Mouse (Mus musculus): ENCODE results near the gene Ncln. TPM values are rescaled to one million over a fixed set of nuclear protein-coding genes. Genes with fewer than 3 reads are reported as not detected.

The Ncln gene
- polyA plus RNA-seq, 1 experiment = 198 TPM

DNA sequence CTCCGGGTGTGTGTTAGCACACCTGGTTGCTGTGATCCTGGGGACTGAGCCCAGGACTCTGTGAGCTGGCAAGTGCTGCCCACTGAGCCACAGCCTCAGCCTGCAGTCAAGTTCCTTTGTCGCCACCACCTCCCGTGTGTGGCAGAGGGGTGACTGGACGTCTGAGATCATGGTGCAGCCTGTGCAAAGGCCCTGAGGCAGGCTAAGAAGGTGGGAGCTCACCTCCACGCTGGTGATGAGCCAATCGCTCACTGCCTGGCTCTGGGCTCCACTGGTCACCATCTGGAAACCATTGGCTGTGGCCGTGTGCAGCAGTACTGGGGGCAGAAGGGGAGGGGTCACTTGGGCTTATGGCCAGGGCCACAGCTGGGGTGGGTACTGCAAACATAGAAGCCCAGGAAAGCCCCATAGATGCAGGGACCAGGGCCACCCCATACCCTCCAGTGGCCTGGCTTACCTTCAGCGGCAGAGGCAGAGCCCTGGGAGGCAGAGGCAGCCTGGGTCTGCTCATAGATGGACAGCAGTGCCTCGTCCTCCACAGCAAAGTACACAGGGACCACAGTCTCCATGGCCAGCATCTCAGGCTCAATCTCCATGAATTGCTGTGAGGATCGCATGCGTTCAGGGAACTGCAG is 3.5 kb downstream of the Ncln start:
- no peak for DNase-seq (ENCODE audit: low read depth in 1 of 2, low spot score in 2 of 2)
- 94% methylated on average over 11 of the region's 11 CpGs for WGBS
- peaks cover 46% of the 10 kb centered on the region for H3K36me3 ChIP-seq (ENCODE audit: control insufficient read depth, insufficient read depth, low read length)
- H3K27ac ChIP-seq (ENCODE audit: insufficient read depth, low read length) = no peak overlapping the region
- TF ChIP-seq POLR2A (IDR thresholded peaks at IDR 0.05; ENCODE audit: low read depth, low read length) (no peak), CTCF (IDR thresholded peaks at IDR 0.05; ENCODE audit: extremely low read depth, insufficient read depth, insufficient read length, insufficient replicate concordance) (no peak)
- H3K4me1 ChIP-seq (ENCODE audit: control insufficient read depth, insufficient read depth, insufficient read length) = peaks cover 15% of the 10 kb centered on the region; the same call in 1 of the 2 replicates
- no peaks in the 10 kb centered on the region for H3K27me3 ChIP-seq (ENCODE audit: control insufficient read depth, insufficient read depth, low read length)
- no peak overlapping the region for H3K4me3 ChIP-seq (ENCODE audit: extremely low read depth, insufficient read depth, insufficient read length)

DNA sequence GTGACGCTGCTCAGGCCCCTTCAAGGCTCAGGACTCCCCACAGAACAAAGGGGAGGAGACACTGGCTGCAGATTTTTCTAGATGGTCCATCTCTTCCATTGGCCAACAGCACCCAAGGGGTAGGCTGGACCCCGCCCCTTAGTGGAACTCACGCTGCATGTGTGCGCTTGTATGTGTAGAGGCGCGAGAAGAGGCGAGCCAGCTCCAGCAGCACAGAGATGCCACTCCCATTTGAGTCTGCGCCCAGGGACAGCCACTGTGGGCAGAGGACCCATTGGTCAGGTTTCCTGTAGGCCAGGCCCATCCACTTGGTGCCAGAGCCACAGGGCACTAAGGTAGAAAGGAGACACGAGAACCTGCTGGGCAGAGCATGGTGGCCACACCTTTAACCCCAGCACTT is 5.2 kb downstream of the Ncln start:
- H3K27me3 ChIP-seq (ENCODE audit: control insufficient read depth, insufficient read depth, low read length) = no peaks in the 10 kb centered on the region
- no peak overlapping the region for H3K4me3 ChIP-seq (ENCODE audit: extremely low read depth, insufficient read depth, insufficient read length)
- H3K36me3 ChIP-seq (ENCODE audit: control insufficient read depth, insufficient read depth, low read length) = peaks cover 58% of the 10 kb centered on the region
- no peak overlapping the region for H3K27ac ChIP-seq (ENCODE audit: insufficient read depth, low read length)
- H3K4me1 ChIP-seq (ENCODE audit: control insufficient read depth, insufficient read depth, insufficient read length) = peaks cover 15% of the 10 kb centered on the region; the same call in 1 of the 2 replicates
- WGBS = 94% methylated on average over 9 of the region's 9 CpGs
- DNase-seq (ENCODE audit: low read depth in 1 of 2, low spot score in 2 of 2) = no peak
- TF ChIP-seq CTCF (IDR thresholded peaks at IDR 0.05; ENCODE audit: extremely low read depth, insufficient read depth, insufficient read length, insufficient replicate concordance) = no peak
- no peak for TF ChIP-seq POLR2A (IDR thresholded peaks at IDR 0.05; ENCODE audit: low read depth, low read length)

DNA sequence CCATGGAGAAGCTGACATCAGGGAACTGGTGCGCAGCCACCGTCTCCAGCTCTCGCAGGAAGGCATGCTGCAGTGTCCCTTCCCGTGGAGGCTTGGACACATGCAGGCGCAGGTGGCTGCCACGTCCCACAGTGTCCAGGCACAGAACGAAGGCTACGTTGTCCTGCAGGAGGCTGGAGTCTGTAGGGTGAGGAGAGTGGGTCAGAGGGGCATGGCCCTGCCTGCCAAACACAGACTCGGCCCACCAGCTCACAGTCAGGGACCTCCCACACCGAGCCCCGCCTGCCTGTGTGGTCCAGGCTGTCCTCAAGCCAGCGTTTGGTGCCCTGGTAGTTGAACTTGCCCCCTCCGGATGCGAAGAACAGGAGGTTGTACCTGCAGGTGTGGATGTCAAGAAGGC is 6.3 kb downstream of the Ncln start:
- peaks cover 58% of the 10 kb centered on the region for H3K36me3 ChIP-seq (ENCODE audit: control insufficient read depth, insufficient read depth, low read length)
- WGBS = 91% methylated on average over 14 of the region's 14 CpGs
- no peaks in the 10 kb centered on the region for H3K27me3 ChIP-seq (ENCODE audit: control insufficient read depth, insufficient read depth, low read length)
- no peak overlapping the region for H3K4me3 ChIP-seq (ENCODE audit: extremely low read depth, insufficient read depth, insufficient read length)
- peaks cover 7% of the 10 kb centered on the region; the same call in 1 of the 2 replicates for H3K4me1 ChIP-seq (ENCODE audit: control insufficient read depth, insufficient read depth, insufficient read length)
- H3K27ac ChIP-seq (ENCODE audit: insufficient read depth, low read length) = no peak overlapping the region
- TF ChIP-seq POLR2A (IDR thresholded peaks at IDR 0.05; ENCODE audit: low read depth, low read length) (no peak), CTCF (IDR thresholded peaks at IDR 0.05; ENCODE audit: extremely low read depth, insufficient read depth, insufficient read length, insufficient replicate concordance) (no peak)
- DNase-seq (ENCODE audit: low read depth in 1 of 2, low spot score in 2 of 2) = no peak

DNA sequence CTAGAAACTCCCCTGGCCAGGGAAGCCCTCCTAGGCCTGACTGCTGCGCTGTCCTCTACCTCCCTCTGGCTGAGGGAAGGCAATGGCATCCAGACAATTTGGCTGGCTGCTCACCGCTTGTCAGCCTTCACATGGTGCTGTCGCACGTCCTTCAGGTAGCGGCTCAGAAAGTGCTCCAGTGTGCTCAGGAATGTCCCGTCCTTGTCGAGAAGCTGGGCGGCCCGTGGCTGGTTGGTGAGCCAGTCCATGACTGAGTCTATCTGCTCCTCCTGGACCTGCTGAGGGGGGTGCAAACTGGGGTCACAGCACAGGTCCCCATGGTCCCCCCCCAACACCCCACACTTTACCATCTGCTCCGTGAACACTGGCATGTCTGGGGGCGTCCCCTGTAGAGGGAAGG is 8.1 kb downstream of the Ncln start:
- TF ChIP-seq POLR2A (IDR thresholded peaks at IDR 0.05; ENCODE audit: low read depth, low read length) (no peak), CTCF (IDR thresholded peaks at IDR 0.05; ENCODE audit: extremely low read depth, insufficient read depth, insufficient read length, insufficient replicate concordance) (no peak)
- no peak for DNase-seq (ENCODE audit: low read depth in 1 of 2, low spot score in 2 of 2)
- 91% methylated on average over 11 of the region's 11 CpGs for WGBS
- Histone ChIP-seq H3K4me1 (ENCODE audit: control insufficient read depth, insufficient read depth, insufficient read length) (no peaks in the 10 kb centered on the region), H3K4me3 (ENCODE audit: extremely low read depth, insufficient read depth, insufficient read length) (no peak overlapping the region), H3K27me3 (ENCODE audit: control insufficient read depth, insufficient read depth, low read length) (no peaks in the 10 kb centered on the region), H3K27ac (ENCODE audit: insufficient read depth, low read length) (no peak overlapping the region), H3K36me3 (ENCODE audit: control insufficient read depth, insufficient read depth, low read length) (peaks cover 58% of the 10 kb centered on the region)

DNA sequence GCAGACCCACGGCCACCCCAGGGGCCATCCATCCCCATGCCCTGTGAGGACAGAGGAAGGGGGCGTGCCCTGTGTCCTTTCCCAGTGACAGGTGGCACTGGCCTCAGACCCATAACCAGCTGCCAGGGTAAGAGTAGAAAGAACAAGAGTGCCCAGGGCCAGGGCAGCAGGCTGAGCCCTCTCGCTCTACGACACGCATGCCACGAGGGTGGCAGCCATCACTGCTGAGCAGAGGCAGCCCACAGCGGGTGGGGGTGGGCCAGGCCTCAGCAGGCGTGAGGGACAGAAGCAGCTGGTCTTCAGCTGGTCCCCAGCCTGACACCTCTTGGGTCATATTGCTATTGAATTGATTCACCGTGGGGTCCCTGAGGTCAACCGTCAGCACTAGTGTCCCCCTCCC is 9.7 kb downstream of the Ncln start:
- peaks cover 46% of the 10 kb centered on the region for H3K36me3 ChIP-seq (ENCODE audit: control insufficient read depth, insufficient read depth, low read length)
- no peak overlapping the region for H3K4me3 ChIP-seq (ENCODE audit: extremely low read depth, insufficient read depth, insufficient read length)
- no peak for DNase-seq (ENCODE audit: low read depth in 1 of 2, low spot score in 2 of 2)
- peaks cover 5% of the 10 kb centered on the region; the same call in 1 of the 2 replicates for H3K4me1 ChIP-seq (ENCODE audit: control insufficient read depth, insufficient read depth, insufficient read length)
- H3K27ac ChIP-seq (ENCODE audit: insufficient read depth, low read length) = no peak overlapping the region
- peaks cover 8% of the 10 kb centered on the region for H3K27me3 ChIP-seq (ENCODE audit: control insufficient read depth, insufficient read depth, low read length)
- WGBS = 88% methylated on average over 10 of the region's 10 CpGs
- TF ChIP-seq POLR2A (IDR thresholded peaks at IDR 0.05; ENCODE audit: low read depth, low read length) (no peak), CTCF (IDR thresholded peaks at IDR 0.05; ENCODE audit: extremely low read depth, insufficient read depth, insufficient read length, insufficient replicate concordance) (no peak)

DNA sequence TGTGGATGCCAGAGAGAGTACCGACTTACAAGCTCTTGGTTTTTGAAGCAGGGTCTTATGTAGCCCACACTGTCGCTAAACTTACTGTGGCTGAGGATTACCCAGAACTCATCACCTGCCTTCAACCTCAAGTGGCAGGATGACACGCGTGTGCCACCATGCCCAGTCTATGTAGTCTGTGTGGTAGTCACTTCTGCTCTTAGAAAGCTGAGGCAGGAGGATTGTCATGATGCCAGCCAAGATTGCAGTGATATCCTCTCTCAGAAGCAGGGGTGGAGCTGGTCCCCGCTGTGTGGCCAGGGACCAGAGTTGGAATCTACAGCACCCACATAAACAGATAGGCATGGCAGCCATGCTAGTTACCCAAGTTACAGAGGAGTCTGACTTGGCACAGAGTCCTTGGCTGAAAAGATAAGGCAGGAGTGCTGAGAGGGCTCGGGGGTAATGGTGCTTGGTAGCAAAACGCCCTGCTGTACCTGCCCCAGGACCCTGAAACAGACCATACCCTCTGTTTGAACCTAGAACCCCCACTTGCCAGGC is 10.6 kb downstream of the Ncln start:
- Histone ChIP-seq H3K4me3 (ENCODE audit: extremely low read depth, insufficient read depth, insufficient read length) (no peak overlapping the region), H3K27me3 (ENCODE audit: control insufficient read depth, insufficient read depth, low read length) (peaks cover 8% of the 10 kb centered on the region), H3K4me1 (ENCODE audit: control insufficient read depth, insufficient read depth, insufficient read length) (peaks cover 5% of the 10 kb centered on the region; the same call in 1 of the 2 replicates), H3K27ac (ENCODE audit: insufficient read depth, low read length) (no peak overlapping the region), H3K36me3 (ENCODE audit: control insufficient read depth, insufficient read depth, low read length) (peaks cover 37% of the 10 kb centered on the region)
- no peak for DNase-seq (ENCODE audit: low read depth in 1 of 2, low spot score in 2 of 2)
- TF ChIP-seq CTCF (IDR thresholded peaks at IDR 0.05; ENCODE audit: extremely low read depth, insufficient read depth, insufficient read length, insufficient replicate concordance) (no peak), POLR2A (IDR thresholded peaks at IDR 0.05; ENCODE audit: low read depth, low read length) (no peak)
- WGBS = 74% methylated on average over 7 of the region's 7 CpGs

DNA sequence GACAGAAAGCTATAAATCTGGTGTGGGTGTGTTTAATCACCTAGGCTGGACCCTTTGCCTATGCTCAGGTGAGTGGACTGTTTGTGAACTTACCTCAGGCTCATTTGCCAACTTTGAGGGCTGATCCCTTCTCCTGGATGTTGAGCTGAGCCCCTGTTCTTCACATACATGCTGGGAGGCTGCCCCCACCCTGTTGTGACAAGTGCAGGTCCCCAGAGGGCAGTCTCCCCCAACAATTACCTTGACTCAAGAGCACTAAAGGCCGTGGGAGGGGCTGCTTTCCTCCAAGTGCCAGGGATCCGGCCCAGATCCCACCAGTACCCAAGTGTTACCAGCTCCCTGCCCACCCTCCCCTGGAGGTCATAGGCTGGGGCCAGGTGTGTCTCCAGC is 11.1 kb downstream of the Ncln start:
- DNase-seq (ENCODE audit: low read depth in 1 of 2, low spot score in 2 of 2) = no peak
- WGBS = 8% methylated on average over 2 of the region's 2 CpGs
- peaks cover 5% of the 10 kb centered on the region; the same call in 1 of the 2 replicates for H3K4me1 ChIP-seq (ENCODE audit: control insufficient read depth, insufficient read depth, insufficient read length)

More for the DNA sequence above, 11.1 kb downstream of the Ncln start:
- Histone ChIP-seq H3K36me3 (ENCODE audit: control insufficient read depth, insufficient read depth, low read length) (peaks cover 34% of the 10 kb centered on the region), H3K4me3 (ENCODE audit: extremely low read depth, insufficient read depth, insufficient read length) (no peak overlapping the region), H3K27ac (ENCODE audit: insufficient read depth, low read length) (no peak overlapping the region), H3K27me3 (ENCODE audit: control insufficient read depth, insufficient read depth, low read length) (peaks cover 8% of the 10 kb centered on the region)
- TF ChIP-seq POLR2A (IDR thresholded peaks at IDR 0.05; ENCODE audit: low read depth, low read length) (no peak), CTCF (IDR thresholded peaks at IDR 0.05; ENCODE audit: extremely low read depth, insufficient read depth, insufficient read length, insufficient replicate concordance) (peak; percentile 23; the same call in 1 of the 2 replicates)

All from spleen, adult 2 months (tissue).